Mouse (Mus musculus): ENCODE results near the gene Timp4. TPM values are rescaled to one million over a fixed set of nuclear protein-coding genes. Genes with fewer than 3 reads are reported as not detected.

Timp4 gene
- total and polyA plus RNA-seq, 3 experiments: not detected

GRCm38 (mm10) chr6:115200753-115201152 is 51.3 kb downstream of the Timp4 start:
- Histone ChIP-seq H3K79me2 (ENCODE audit: control insufficient read depth, insufficient read depth, low read length, poor library complexity) (no peaks in the 10 kb centered on the region), H3K27me3 (ENCODE audit: control insufficient read depth in 1 of 2, insufficient read depth in 2 of 2, low read length in 2 of 2) (no peaks in the 10 kb centered on the region), H3K4me1 (ENCODE audit: control insufficient read depth in 1 of 2, insufficient read depth in 2 of 2, low read length in 2 of 2) (peaks cover 0 to 6% of the 10 kb centered on the region in 2 experiments; a peak in 2 of 4 replicates), H3K9ac (ENCODE audit: control insufficient read depth, low read depth, low read length, poor library complexity, severe bottlenecking) (no peak overlapping the region), H3K27ac (ENCODE audit: control insufficient read depth, low read depth, low read length) (no peak overlapping the region), H3K9me3 (replicated peaks; ENCODE audit: insufficient read depth, low read length) (no peaks in the 10 kb centered on the region), H3K36me3 (ENCODE audit: control insufficient read depth in 1 of 2, insufficient read depth in 2 of 2, low read length in 2 of 2) (peaks cover 0 to 5% of the 10 kb centered on the region in 2 experiments; a peak in 2 of 4 replicates), H3K4me3 (ENCODE audit: control insufficient read depth in 1 of 2, insufficient read depth in 1 of 2, low read depth in 2 of 2, low read length in 2 of 2) (no peak overlapping the region)
- TF ChIP-seq MYC (IDR thresholded peaks at IDR 0.05; ENCODE audit: low read depth, low read length) (no peak), MYB (IDR thresholded peaks at IDR 0.05; ENCODE audit: low read depth, low read length) (no peak), ZNF384 (IDR thresholded peaks at IDR 0.05; ENCODE audit: low read depth, low read length) (peak; percentile 44; the same call in 1 of the 2 replicates), SIN3A (IDR thresholded peaks at IDR 0.05; ENCODE audit: low read length) (no peak), RCOR1 (IDR thresholded peaks at IDR 0.05; ENCODE audit: low read depth, low read length) (0 out of 2 replicates have a peak, but pooled peaks have one; percentile 43), MEF2A (IDR thresholded peaks at IDR 0.05; ENCODE audit: extremely low read depth, insufficient replicate concordance, low read depth, low read length, poor library complexity, severe bottlenecking) (no peak), EP300 (IDR thresholded peaks at IDR 0.05; ENCODE audit: low read depth in 1 of 2, low read length in 2 of 2) (peak; percentile 86 to 87), HCFC1 (IDR thresholded peaks at IDR 0.05; ENCODE audit: low read depth, low read length) (no peak), CTCF (IDR thresholded peaks at IDR 0.05 in 2 of 3, conservative IDR thresholded peaks at IDR 0.05 in 1 of 3; ENCODE audit: control insufficient read depth in 1 of 3, insufficient read depth in 1 of 3, low read depth in 2 of 3, low read length in 3 of 3, poor library complexity in 1 of 3, severe bottlenecking in 1 of 3) (no peak), ETS1 (IDR thresholded peaks at IDR 0.05; ENCODE audit: low read depth, low read length) (peak; percentile 51; the same call in 1 of the 2 replicates), E2F4 (IDR thresholded peaks at IDR 0.05; ENCODE audit: borderline replicate concordance, low read depth, low read length) (no peak), GATA1 (IDR thresholded peaks at IDR 0.05; ENCODE audit: low read depth, low read length) (peak; percentile 89), MAFK (IDR thresholded peaks at IDR 0.05; ENCODE audit: borderline replicate concordance, low read depth, low read length) (no peak), UBTF (IDR thresholded peaks at IDR 0.05; ENCODE audit: borderline replicate concordance, insufficient read depth, low read depth, low read length) (no peak), POLR2AphosphoS2 (IDR thresholded peaks at IDR 0.05; ENCODE audit: low read length) (no peak), TCF12 (IDR thresholded peaks at IDR 0.05; ENCODE audit: low read depth, low read length) (peak; percentile 87), ZC3H11A (IDR thresholded peaks at IDR 0.05; ENCODE audit: low read depth, low read length) (no peak), TAL1 (IDR thresholded peaks at IDR 0.05; ENCODE audit: low read length) (peak; percentile 75), CHD2 (IDR thresholded peaks at IDR 0.05; ENCODE audit: low read length) (no peak), MAX (IDR thresholded peaks at IDR 0.05; ENCODE audit: low read length) (no peak)
- peak; percentile 51 for DNase-seq (ENCODE audit: low read depth, low spot score)

Other genes with a start within 250 kb of the Timp4 start
- gene Tamm41, start 214.3 kb downstream of the Timp4 start, total RNA-seq (2012; rRNA removed): 63.5 and 80.5 TPM in 2 replicates
- 10 to 100 TPM in 1 of 2 experiments, not detected in 1; 87.4 TPM for gene Tamm41, start 214.3 kb downstream of the Timp4 start, polyA plus RNA-seq (2012; ENCODE audit: insufficient read depth in 1 of 2, insufficient read length in 2 of 2, low read depth in 1 of 2, low replicate concordance in 2 of 2, missing spikeins in 1 of 2)
- not detected in 2 replicates for gene Syn2, start 117.3 kb downstream of the Timp4 start, total RNA-seq (2012; rRNA removed)
- not detected for gene Syn2, start 117.3 kb downstream of the Timp4 start, polyA plus RNA-seq (2012; ENCODE audit: insufficient read depth in 1 of 2, insufficient read length in 2 of 2, low read depth in 1 of 2, low replicate concordance in 2 of 2, missing spikeins in 1 of 2)
- not detected in 2 replicates for gene Gm17482, start 24.9 kb downstream of the Timp4 start, total RNA-seq (2012; rRNA removed)
- gene Gm17482, start 24.9 kb downstream of the Timp4 start, polyA plus RNA-seq (2012; ENCODE audit: insufficient read depth in 1 of 2, insufficient read length in 2 of 2, low read depth in 1 of 2, low replicate concordance in 2 of 2, missing spikeins in 1 of 2): not detected
- gene Pparg, start 108.7 kb upstream of the Timp4 start, total RNA-seq (2012; rRNA removed): 0.08 TPM in 1 of 2 replicates, not detected in the other
- under 1 TPM in 1 of 2 experiments, not detected in 1; 0.15 TPM for gene Pparg, start 108.7 kb upstream of the Timp4 start, polyA plus RNA-seq (2012; ENCODE audit: insufficient read depth in 1 of 2, insufficient read length in 2 of 2, low read depth in 1 of 2, low replicate concordance in 2 of 2, missing spikeins in 1 of 2)

All from MEL (cell line).